Mouse (Mus musculus) MEL (cell line): ENCODE results near the gene Apba2.

Experiments used
- GATA1 ChIP-seq: IDR thresholded peaks from 2 replicates; pipeline ENCODE4 v1.6.1; 2011; ENCODE audit warnings: low read depth, low read length, improper control_type of control experiment
- JUND ChIP-seq: IDR thresholded peaks from 2 replicates; pipeline ENCODE4 v1.6.1; 2011; ENCODE audit warnings: low read depth, mild to moderate bottlenecking, improper control_type of control experiment, low read length
- MEF2A ChIP-seq: IDR thresholded peaks from 2 replicates; pipeline ENCODE4 v1.6.1; 2014; ENCODE audit warnings: low read depth, mild to moderate bottlenecking, inconsistent platforms, low read length, improper control_type of control experiment; ENCODE audit not compliant: poor library complexity, insufficient replicate concordance, severe bottlenecking; ENCODE audit errors: extremely low read depth
- NELFE ChIP-seq: IDR thresholded peaks from 2 replicates; pipeline ENCODE4 v1.6.1; 2011; ENCODE audit warnings: low read depth, low read length, improper control_type of control experiment
- POLR2A ChIP-seq, 2 experiments: IDR thresholded peaks; 2 replicates each; pipeline ENCODE4 v1.6.1; 2011 to 2012; ENCODE audit warnings: low read length in 2 of 2, mild to moderate bottlenecking in 2 of 2, control low read depth in 1 of 2, improper control_type of control experiment in 1 of 2, low read depth in 1 of 2, moderate library complexity in 1 of 2; ENCODE audit not compliant: control insufficient read depth in 1 of 2, insufficient read depth in 1 of 2, poor library complexity in 1 of 2
- POLR2AphosphoS2 ChIP-seq: IDR thresholded peaks from 2 replicates; pipeline ENCODE4 v1.6.1; 2011; ENCODE audit warnings: low read length, improper control_type of control experiment
- TCF12 ChIP-seq: IDR thresholded peaks from 2 replicates; pipeline ENCODE4 v1.6.1; 2014; ENCODE audit warnings: low read depth, mild to moderate bottlenecking, inconsistent platforms, low read length, improper control_type of control experiment, moderate library complexity
- ZMIZ1 ChIP-seq: IDR thresholded peaks from 2 replicates; pipeline ENCODE4 v1.6.1; 2012; ENCODE audit warnings: low read depth, mild to moderate bottlenecking, inconsistent platforms, low read length, improper control_type of control experiment, moderate library complexity
- ZNF384 ChIP-seq: IDR thresholded peaks from 2 replicates; pipeline ENCODE4 v1.6.1; 2012; ENCODE audit warnings: low read depth, mild to moderate bottlenecking, inconsistent platforms, low read length, improper control_type of control experiment

GRCm38 (mm10) chr7:64535269-64535668 lies 33.8 kb downstream of the Apba2 start:
- TF ChIP-seq POLR2A (IDR thresholded peaks at IDR 0.05; ENCODE audit: control insufficient read depth in 1 of 2, insufficient read depth in 1 of 2, low read depth in 1 of 2, low read length in 2 of 2, poor library complexity in 1 of 2) (no peak), GATA1 (no peak), MEF2A (no peak), TCF12 (no peak), JUND (no peak), NELFE (no peak), ZMIZ1 (no peak), POLR2AphosphoS2 (no peak), ZNF384 (no peak)
